Mouse (Mus musculus): ENCODE data around the gene Agr2. TPM values are rescaled to one million over a fixed set of nuclear protein-coding genes. Genes with fewer than 3 reads are reported as not detected.

Gene Agr2
- total and polyA plus RNA-seq, 3 experiments: not detected

- no peak; the same call in 1 of the 2 replicates for TF ChIP-seq BHLHE40 (IDR thresholded peaks at IDR 0.05; ENCODE audit: low read depth, low read length)
- TF ChIP-seq TCF12 (IDR thresholded peaks at IDR 0.05; ENCODE audit: low read depth, low read length): peak; percentile 22; the same call in 1 of the 2 replicates
- no peak for TF ChIP-seq POLR2AphosphoS2 (IDR thresholded peaks at IDR 0.05; ENCODE audit: low read depth, low read length)
- peak; percentile 37; the same call in 1 of the 2 replicates for TF ChIP-seq JUN (IDR thresholded peaks at IDR 0.05; ENCODE audit: insufficient read depth, low read depth, low read length)
- no peak for TF ChIP-seq MEF2A (IDR thresholded peaks at IDR 0.05; ENCODE audit: borderline replicate concordance, low read depth, low read length)
- TF ChIP-seq HCFC1 (IDR thresholded peaks at IDR 0.05; ENCODE audit: low read depth, low read length): no peak
- TF ChIP-seq KAT2A (IDR thresholded peaks at IDR 0.05; ENCODE audit: insufficient replicate concordance, low read length): 0 out of 2 replicates have a peak, but pooled peaks have one; percentile 15
- no peak; a peak in 1 of 4 replicates for TF ChIP-seq CTCF (conservative IDR thresholded peaks at IDR 0.05 in 1 of 2, IDR thresholded peaks at IDR 0.05 in 1 of 2; ENCODE audit: low read depth in 2 of 2, low read length in 2 of 2)
- TF ChIP-seq MXI1 (IDR thresholded peaks at IDR 0.05; ENCODE audit: low read depth, low read length): peak; percentile 80
- TF ChIP-seq USF2 (conservative IDR thresholded peaks at IDR 0.05; ENCODE audit: low read depth, low read length): no peak
- TF ChIP-seq E2F4 (IDR thresholded peaks at IDR 0.05; ENCODE audit: insufficient replicate concordance, low read depth, low read length): 0 out of 2 replicates have a peak, but pooled peaks have one; percentile 67
- TF ChIP-seq ZC3H11A (IDR thresholded peaks at IDR 0.05; ENCODE audit: low read depth, low read length): no peak
- TF ChIP-seq ZKSCAN1 (IDR thresholded peaks at IDR 0.05; ENCODE audit: borderline replicate concordance, low read depth, low read length): no peak
These were observed 46.9 kb downstream of the Agr2 start (continued) for GRCm38 (mm10) chr12:36039541-36040084.

- 0 out of 2 replicates have a peak, but pooled peaks have one; percentile 6 for TF ChIP-seq MXI1 (IDR thresholded peaks at IDR 0.05; ENCODE audit: low read depth, low read length)
- TF ChIP-seq JUN (IDR thresholded peaks at IDR 0.05; ENCODE audit: insufficient read depth, low read depth, low read length): no peak
- no peak; the same call in 1 of the 2 replicates for TF ChIP-seq MEF2A (IDR thresholded peaks at IDR 0.05; ENCODE audit: borderline replicate concordance, low read depth, low read length)
- 0 out of 2 replicates have a peak, but pooled peaks have one; percentile 15 for TF ChIP-seq MYC (IDR thresholded peaks at IDR 0.05; ENCODE audit: low read depth, low read length)
- peak; percentile 61 for TF ChIP-seq CHD2 (IDR thresholded peaks at IDR 0.05; ENCODE audit: low read length)
- peak; percentile 60 for TF ChIP-seq BHLHE40 (IDR thresholded peaks at IDR 0.05; ENCODE audit: low read depth, low read length)
- 0 out of 2 replicates have a peak, but pooled peaks have one; percentile 10 for TF ChIP-seq ETS1 (conservative IDR thresholded peaks at IDR 0.05; ENCODE audit: low read depth, low read length)
- no peak for TF ChIP-seq KAT2A (IDR thresholded peaks at IDR 0.05; ENCODE audit: insufficient replicate concordance, low read length)
- TF ChIP-seq ZNF384 (IDR thresholded peaks at IDR 0.05; ENCODE audit: low read depth, low read length): peak; percentile 89
- TF ChIP-seq HCFC1 (IDR thresholded peaks at IDR 0.05; ENCODE audit: low read depth, low read length): no peak
- dilution Hi-C loops (cut with MboI; ENCODE audit: extremely low pct_ligation_motif_present, extremely low pct_unique_long_range_greater_than_20kb, low sequenced_read_pairs) (no loop called here), in situ Hi-C loops (cut with MboI; ENCODE audit: low pct_ligation_motif_present, low pct_unique_long_range_greater_than_20kb, low sequenced_read_pairs) (no loop called here)
- H3K27ac ChIP-seq (ENCODE audit: insufficient read depth, low read depth): peak overlapping the region; percentile 47
- H3K9ac ChIP-seq (ENCODE audit: insufficient read depth, low read depth): peak overlapping the region; percentile 64; the same call in 1 of the 2 replicates
- H3K27me3 ChIP-seq (replicated peaks): peaks cover 2% of the 10 kb centered on the region
- H3K9me3 ChIP-seq (replicated peaks; ENCODE audit: low read length): no peaks in the 10 kb centered on the region
- DNase-seq (ENCODE audit: extremely low read depth): no peak
- H3K4me1 ChIP-seq (ENCODE audit: control insufficient read depth in 1 of 2, insufficient read depth in 2 of 2): peaks cover 3 to 20% of the 10 kb centered on the region in 2 experiments
- no peaks in the 10 kb centered on the region for H3K36me3 ChIP-seq (replicated peaks in 1 of 2; ENCODE audit: control insufficient read depth in 1 of 2, insufficient read depth in 1 of 2, low read length in 1 of 2)
- H3K4me2 ChIP-seq (ENCODE audit: insufficient read depth, low read depth, poor library complexity, severe bottlenecking): peak overlapping the region; percentile 60
- H3K4me3 ChIP-seq (replicated peaks in 1 of 3; ENCODE audit: low read depth in 2 of 3, low read length in 2 of 3, poor library complexity in 1 of 3): peak overlapping the region; percentile 7 to 80 (median 69)
- peaks cover 2% of the 10 kb centered on the region for H3K79me2 ChIP-seq (replicated peaks; ENCODE audit: control insufficient read depth, extremely low read depth, insufficient read depth, poor library complexity, severe bottlenecking)
These were observed 48.0 kb downstream of the Agr2 start for GRCm38 (mm10) chr12:36040571-36041280.

Data from CH12.LX (cell line).